In the genomic region with DNA sequence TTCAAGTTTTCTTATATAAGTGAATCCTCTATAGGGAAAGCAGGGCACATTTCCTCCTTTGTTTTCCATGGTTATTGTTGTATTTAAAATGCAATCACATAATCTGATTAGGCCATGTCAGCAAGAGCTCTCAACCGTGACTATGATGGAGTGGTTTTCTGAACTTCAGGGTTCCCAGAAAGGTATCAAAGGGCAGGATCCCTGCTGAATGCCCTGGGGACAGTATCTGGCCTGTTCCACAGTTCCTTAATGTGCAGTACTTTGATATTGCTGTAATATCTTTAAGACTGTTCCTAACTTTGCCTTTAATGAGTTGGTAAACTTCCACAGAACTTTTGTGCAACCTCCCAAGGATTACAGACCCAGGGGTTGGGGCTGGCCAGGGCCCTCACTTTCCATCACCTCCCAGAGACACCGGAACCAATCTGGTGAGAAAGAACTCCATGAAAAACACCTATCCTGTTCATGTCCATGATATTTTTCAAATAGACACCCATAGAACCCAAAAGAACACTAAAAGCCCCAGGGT, we compare ENCODE assay signal across 18 mouse cellular contexts. TPM values are rescaled to one million over a fixed set of nuclear protein-coding genes. Genes with fewer than 3 reads are reported as not detected.
DNase-seq lines count a peak whose midpoint lies in the region; ATAC-seq and TF ChIP-seq lines count a peak whose summit lies in the region.
"Had no signal": no experiment of that assay in that cellular context is flagged by ENCODE, and none has a peak within 500 bp of the region (broad histone marks: within the 10 kb centered on the region; RNA-seq: fewer than 3 reads in every experiment).

No protein-coding gene starts in this region.

- H3K9ac ChIP-seq in liver, adult 2 months (ENCODE audit: low read depth, low read length), result no peak overlapping the region
- no peak overlapping the region for H3K9ac ChIP-seq in liver, postnatal 0 days (replicated peaks)
- H3K9ac ChIP-seq in stomach, postnatal 0 days (ENCODE audit: low read length), result no peak overlapping the region
- H3K9ac ChIP-seq: forebrain, embryonic 15.5 days had no signal

- no peaks in the 10 kb centered on the region for H3K9me3 ChIP-seq in liver, postnatal 0 days (ENCODE audit: low read length)
- H3K9me3 ChIP-seq in stomach, postnatal 0 days (ENCODE audit: control insufficient read depth, low read length), result no peaks in the 10 kb centered on the region
- H3K9me3 ChIP-seq: forebrain, embryonic 15.5 days; megakaryocyte, embryonic 14.5 days had no signal

- no peak for TF ChIP-seq CTCF in liver, adult 2 months (IDR thresholded peaks at IDR 0.05; ENCODE audit: low read depth, low read length)
- TF ChIP-seq CTCF in liver, postnatal 0 days (IDR thresholded peaks at IDR 0.05; ENCODE audit: low read depth), result no peak
- TF ChIP-seq CTCF in kidney, adult 2 months (conservative IDR thresholded peaks at IDR 0.05; ENCODE audit: insufficient read depth, insufficient read length, low read depth, low read length), result no peak
- no peak for TF ChIP-seq CTCF in stomach, postnatal 0 days (IDR thresholded peaks at IDR 0.05; ENCODE audit: low read depth)

- no peak overlapping the region for H3K4me3 ChIP-seq in liver, adult 2 months (ENCODE audit: insufficient read depth, low read depth, low read length)
- no peak overlapping the region for H3K4me3 ChIP-seq in liver, postnatal 0 days (ENCODE audit: low read depth, low read length)
- H3K4me3 ChIP-seq in kidney, adult 2 months (ENCODE audit: insufficient read depth, low read depth, low read length), result no peak overlapping the region
- H3K4me3 ChIP-seq in stomach, postnatal 0 days (ENCODE audit: low read depth, low read length), result no peak overlapping the region
- H3K4me3 ChIP-seq: forebrain, embryonic 15.5 days; megakaryocyte, embryonic 14.5 days had no signal

- no peaks in the 10 kb centered on the region for H3K79me2 ChIP-seq in liver, adult 2 months (ENCODE audit: control insufficient read depth, insufficient read depth, low read length)

- peak; percentile 20 for DNase-seq in adrenal gland, adult 2 months
- no peak for DNase-seq in adrenal gland, adult 18-20 months (ENCODE audit: low spot score in 2 of 2)
- peak; percentile 57 for DNase-seq in liver, adult 2 months (ENCODE audit: extremely low read depth, low read depth, low spot score)
- DNase-seq in liver, postnatal 0 days, result no peak
- peak; percentile 79 for DNase-seq in kidney, adult 2 months
- peak; percentile 26 to 34 for DNase-seq in kidney, postnatal 36 days
- DNase-seq in cerebellum, adult 9-11 months, result no peak
- no peak for DNase-seq in stomach, postnatal 0 days (ENCODE audit: low spot score)
- DNase-seq: cerebellum, adult 8-10 months; lung, adult 18-20 months; thymus, postnatal 36 days had no signal

- 59% methylated on average over 2 of the region's 2 CpGs for WGBS in liver, adult 2 months
- 76% methylated on average over 2 of the region's 2 CpGs for WGBS in liver, postnatal 0 days (ENCODE audit: insufficient replicate concordance)
- 48% methylated on average over 2 of the region's 2 CpGs for WGBS in kidney, adult 2 months
- 70% methylated on average over 2 of the region's 2 CpGs for WGBS in stomach, postnatal 0 days

- no peak for ATAC-seq in liver, postnatal 0 days
- no peak for ATAC-seq in stomach, postnatal 0 days (ENCODE audit: low FRiP score, low TSS enrichment)
- ATAC-seq: forebrain, embryonic 15.5 days; Patski had no signal

- H3K4me2 ChIP-seq in liver, postnatal 0 days (ENCODE audit: low read depth, low read length), result no peak overlapping the region
- H3K4me2 ChIP-seq in stomach, postnatal 0 days (replicated peaks; ENCODE audit: low read depth), result no peak overlapping the region
- H3K4me2 ChIP-seq: forebrain, embryonic 15.5 days had no signal

- no peak for TF ChIP-seq POLR2A in liver, adult 2 months (IDR thresholded peaks at IDR 0.05; ENCODE audit: extremely low read depth, insufficient read depth, low read length)
- TF ChIP-seq POLR2A in kidney, adult 2 months (IDR thresholded peaks at IDR 0.05; ENCODE audit: low read depth, low read length), result no peak

- H3K4me1 ChIP-seq in liver, adult 2 months (ENCODE audit: control insufficient read depth, insufficient read depth, low read length), result peaks cover 17% of the 10 kb centered on the region
- peaks cover 2% of the 10 kb centered on the region; the same call in 1 of the 2 replicates for H3K4me1 ChIP-seq in liver, postnatal 0 days (ENCODE audit: insufficient read depth)
- peaks cover 6% of the 10 kb centered on the region; the same call in 1 of the 2 replicates for H3K4me1 ChIP-seq in kidney, adult 2 months (ENCODE audit: control insufficient read depth, insufficient read depth, low read length)
- no peaks in the 10 kb centered on the region for H3K4me1 ChIP-seq in stomach, postnatal 0 days (replicated peaks; ENCODE audit: control insufficient read depth, insufficient read depth)
- H3K4me1 ChIP-seq: forebrain, embryonic 15.5 days; megakaryocyte, embryonic 14.5 days had no signal

- H3K27me3 ChIP-seq in liver, adult 2 months (ENCODE audit: control insufficient read depth, insufficient read depth, low read length), result no peaks in the 10 kb centered on the region
- no peaks in the 10 kb centered on the region for H3K27me3 ChIP-seq in liver, postnatal 0 days (ENCODE audit: insufficient read depth, low read length)
- H3K27me3 ChIP-seq in kidney, adult 2 months (replicated peaks; ENCODE audit: control insufficient read depth, insufficient read depth, low read length), result no peaks in the 10 kb centered on the region
- no peaks in the 10 kb centered on the region for H3K27me3 ChIP-seq in stomach, postnatal 0 days (ENCODE audit: control insufficient read depth, insufficient read depth, low read length)
- H3K27me3 ChIP-seq: CH12.LX; forebrain, embryonic 15.5 days; megakaryocyte, embryonic 14.5 days had no signal

- peak overlapping the region; percentile 27 for H3K27ac ChIP-seq in liver, adult 2 months (replicated peaks; ENCODE audit: insufficient read depth, low read depth, low read length)
- H3K27ac ChIP-seq in liver, postnatal 0 days (ENCODE audit: low read depth), result no peak overlapping the region
- peak overlapping the region; percentile 59; the same call in 1 of the 2 replicates for H3K27ac ChIP-seq in kidney, adult 2 months (ENCODE audit: insufficient read depth, low read depth, low read length)
- no peak overlapping the region for H3K27ac ChIP-seq in stomach, postnatal 0 days (replicated peaks)
- H3K27ac ChIP-seq: forebrain, embryonic 15.5 days had no signal

- TF ChIP-seq EP300 in liver, postnatal 0 days (IDR thresholded peaks at IDR 0.05; ENCODE audit: low read depth), result no peak
- TF ChIP-seq EP300 in stomach, postnatal 0 days (optimal IDR thresholded peaks at IDR 0.05), result no peak

- no peaks in the 10 kb centered on the region for H3K36me3 ChIP-seq in liver, adult 2 months (ENCODE audit: control insufficient read depth, insufficient read depth, low read length)
- no peaks in the 10 kb centered on the region for H3K36me3 ChIP-seq in liver, postnatal 0 days (replicated peaks; ENCODE audit: insufficient read depth, low read length)
- no peaks in the 10 kb centered on the region for H3K36me3 ChIP-seq in kidney, adult 2 months (ENCODE audit: control insufficient read depth, insufficient read depth, low read length)
- no peaks in the 10 kb centered on the region for H3K36me3 ChIP-seq in stomach, postnatal 0 days (ENCODE audit: control insufficient read depth, insufficient read depth, low read length)
- H3K36me3 ChIP-seq: forebrain, embryonic 15.5 days had no signal

RNA-seq across cellular contexts. Expression of gene Car1, which starts 21.6 kb away (rescaled TPM):
- total RNA-seq in adrenal gland, adult 2 months (2021), result under 1 TPM in 1 of 2 experiments, not detected in 1; 0.59 TPM
- 0.26 and 0.33 TPM in 2 replicates for polyA plus RNA-seq in adrenal gland, adult 2 months (2012; rRNA removed)
- not detected for total RNA-seq in adrenal gland, adult 18-20 months (2021)
- 8.3 and 11.2 TPM in 2 replicates for total RNA-seq in liver, adult 2 months (2014; rRNA removed)
- 8.1 and 9.3 TPM in 2 replicates for polyA plus RNA-seq in liver, adult 2 months (2012; rRNA removed)
- polyA plus RNA-seq in liver, postnatal 0 days (2015; fragmentation: Nextera tagmentation; extraction: Ambion mirVana), result 74.1 and 78.4 TPM in 2 replicates
- polyA plus RNA-seq in kidney, adult 2 months (2012; rRNA removed), result 0.19 TPM in 1 of 2 replicates, not detected in the other
- 0.10 and 0.11 TPM in 2 replicates for polyA plus RNA-seq in stomach, postnatal 0 days (2015; fragmentation: Nextera tagmentation; extraction: Ambion mirVana)
- total RNA-seq: heart, postnatal 4 days; layer of hippocampus, adult 18-20 months; neutrophil, adult 5-6 weeks had no signal
- polyA plus RNA-seq: forebrain, embryonic 15.5 days; Patski had no signal

Comparison
In these comparisons a context has a peak if more than half of its experiments do, and no peak if none do; other contexts are left out.
1. DNase-seq: peak in adrenal gland, adult 2 months (single experiment), liver, adult 2 months (single experiment), kidney, adult 2 months (single experiment) and kidney, postnatal 36 days (2 of 2); none in adrenal gland, adult 18-20 months (0 of 2), liver, postnatal 0 days (single experiment), cerebellum, adult 9-11 months (single experiment) and stomach, postnatal 0 days (single experiment).
2. H3K27ac ChIP-seq: peak in liver, adult 2 months (single experiment) and kidney, adult 2 months (single experiment); none in liver, postnatal 0 days (single experiment) and stomach, postnatal 0 days (single experiment).